Mouse (Mus musculus) stomach, postnatal 0 days (tissue): ENCODE results near the gene Fap.

ENCODE experiments used
- CTCF ChIP-seq: IDR thresholded peaks from 2 replicates; pipeline ENCODE4 v1.5.1; 2016; ENCODE audit warnings: antibody characterized with exemption, low read depth, mild to moderate bottlenecking, moderate library complexity
- EP300 ChIP-seq: optimal IDR thresholded peaks from 2 replicates; pipeline ENCODE3; 2016; ENCODE audit warnings: antibody characterized with exemption

DNA sequence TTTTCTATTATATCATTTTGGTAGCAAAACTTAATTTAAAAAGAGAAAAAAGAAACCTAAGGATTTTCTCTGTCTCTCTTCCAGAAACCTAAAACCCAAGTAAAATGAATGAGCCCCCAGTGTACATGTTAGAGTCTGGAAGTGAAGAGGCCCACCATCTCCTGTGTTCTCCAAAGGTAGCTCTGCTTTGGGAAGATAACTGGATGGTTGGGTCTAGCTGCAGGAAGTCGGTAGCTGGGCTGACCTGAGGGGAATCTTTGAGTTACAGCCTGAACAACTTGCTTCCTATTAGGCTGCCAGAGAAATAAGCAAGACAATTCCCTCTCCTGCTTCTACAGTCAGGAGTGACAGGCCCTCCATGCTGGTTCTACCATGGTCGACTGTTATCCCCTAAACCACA lies 45.8 kb upstream of the Fap start:
- TF ChIP-seq CTCF (no peak), EP300 (no peak)
